Mouse (Mus musculus) heart, embryonic 10.5 days (tissue): ENCODE measurements at regions not wholly inside any gene's neighbourhood (a gene's known extent, or its start where the extent isn't known, plus 50 kb on each side); places are given as distances from the start of the nearest gene placed in this dataset.

Experiments used
- DNase-seq: peaks from one replicate; pipeline ENCODE4 v3.0.0-alpha.2; 2017; ENCODE audit warnings: low spot score
- H3K27ac ChIP-seq: fragments of 300-500 bp; sonication (generic); 2 replicates; pipeline ENCODE4 v1.5.1; 2016; ENCODE audit warnings: mild to moderate bottlenecking
- H3K27me3 ChIP-seq: fragments of 300-500 bp; sonication (generic); 2 replicates; pipeline ENCODE4 v1.6.1; 2016; ENCODE audit warnings: mild to moderate bottlenecking; ENCODE audit not compliant: poor library complexity, insufficient read depth, severe bottlenecking
- H3K36me3 ChIP-seq: fragments of 300-500 bp; sonication (generic); 2 replicates; pipeline ENCODE4 v1.6.1; 2016; ENCODE audit warnings: mild to moderate bottlenecking, moderate library complexity
- H3K4me1 ChIP-seq: fragments of 300-500 bp; sonication (generic); 2 replicates; pipeline ENCODE4 v1.6.1; 2016; ENCODE audit warnings: mild to moderate bottlenecking
- H3K4me3 ChIP-seq: fragments of 300-500 bp; sonication (generic); 2 replicates; pipeline ENCODE4 v1.5.1; 2016; ENCODE audit warnings: mild to moderate bottlenecking, moderate library complexity
- H3K9me3 ChIP-seq: fragments of 300-500 bp; sonication (generic); 2 replicates; pipeline ENCODE4 v1.6.1; 2016; ENCODE audit warnings: mild to moderate bottlenecking, moderate library complexity
- WGBS: fragments of 180-500 bp; shearing (Covaris S2); methylation state at CpG from one replicate; pipeline ENCODE4 v1.1.7; 2016; 5-methylcytosine and 5-hydroxymethylcytosine counted together

DNA sequence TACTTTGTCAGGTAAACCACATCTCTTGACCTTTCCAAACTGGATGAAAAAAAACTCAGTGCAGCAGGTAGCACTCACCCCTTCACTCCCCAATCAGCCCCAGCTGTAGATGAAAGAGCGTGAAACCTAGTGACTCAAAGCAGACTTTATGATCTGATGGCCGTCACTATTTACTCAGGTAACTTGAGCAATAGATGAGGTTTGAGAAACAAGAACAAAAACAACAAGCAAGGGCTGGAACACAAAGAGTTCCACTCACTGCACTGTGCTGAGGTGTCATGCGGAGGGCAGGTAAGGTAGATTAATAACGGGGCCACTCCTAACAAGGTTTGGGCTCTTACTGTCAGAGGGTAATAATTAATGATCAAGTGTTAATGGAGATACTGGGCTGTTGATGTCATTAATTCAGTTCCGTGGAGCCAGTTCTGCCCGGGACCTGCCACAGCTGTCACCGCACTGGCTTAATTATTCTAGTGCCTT, 170.4 kb upstream of the Zeb2 start:
- DNase-seq: no peak
- no peak overlapping the region for H3K4me3 ChIP-seq
- no peaks in the 10 kb centered on the region for H3K4me1 ChIP-seq
- H3K27ac ChIP-seq: no peak overlapping the region
- no peaks in the 10 kb centered on the region for H3K27me3 ChIP-seq
- no peaks in the 10 kb centered on the region for H3K9me3 ChIP-seq
- 77% methylated on average over 7 of the region's 7 CpGs for WGBS
- H3K36me3 ChIP-seq: no peaks in the 10 kb centered on the region

DNA sequence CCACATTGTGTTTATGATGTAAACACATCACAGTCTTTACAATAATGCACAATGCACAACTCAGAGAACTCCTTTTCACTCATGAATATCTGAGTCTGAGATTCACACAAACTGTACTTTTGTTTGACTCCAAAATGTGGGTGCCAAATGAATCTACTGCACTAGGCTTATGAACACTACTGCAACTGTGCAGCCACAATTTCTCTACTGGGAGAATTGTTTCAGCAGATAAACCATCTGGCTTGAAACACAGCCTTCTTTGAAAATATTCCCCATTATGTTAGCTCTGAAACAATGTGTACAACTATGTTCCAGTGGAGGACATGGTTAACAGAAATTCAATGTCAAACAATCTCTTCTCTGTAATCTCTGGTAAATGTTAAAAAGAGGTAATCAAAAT, 166.6 kb upstream of the Zeb2 start:
- Histone ChIP-seq H3K4me3 (no peak overlapping the region), H3K9me3 (no peaks in the 10 kb centered on the region), H3K36me3 (no peaks in the 10 kb centered on the region), H3K4me1 (no peaks in the 10 kb centered on the region), H3K27me3 (no peaks in the 10 kb centered on the region), H3K27ac (no peak overlapping the region)
- no peak for DNase-seq

DNA sequence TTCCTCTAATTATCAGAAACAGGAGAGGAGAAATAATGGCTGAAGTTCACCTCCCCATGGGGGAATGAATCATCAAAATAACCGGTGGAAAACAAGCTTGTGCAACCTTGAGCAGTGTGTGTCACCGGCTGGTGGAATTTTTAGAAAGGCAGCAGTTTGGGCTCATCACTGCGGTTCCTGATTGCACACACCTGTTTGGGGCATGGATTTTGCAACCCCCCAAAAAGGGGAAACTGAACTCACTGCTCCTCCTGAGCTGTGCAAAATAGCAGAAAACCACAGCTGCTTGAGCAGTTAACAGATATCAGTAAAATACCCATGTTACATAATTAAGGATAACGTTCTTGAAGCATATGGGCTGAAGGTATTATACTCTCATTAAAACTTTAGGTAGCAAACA, 162.3 kb upstream of the Zeb2 start:
- no peaks in the 10 kb centered on the region for H3K27me3 ChIP-seq

DNA sequence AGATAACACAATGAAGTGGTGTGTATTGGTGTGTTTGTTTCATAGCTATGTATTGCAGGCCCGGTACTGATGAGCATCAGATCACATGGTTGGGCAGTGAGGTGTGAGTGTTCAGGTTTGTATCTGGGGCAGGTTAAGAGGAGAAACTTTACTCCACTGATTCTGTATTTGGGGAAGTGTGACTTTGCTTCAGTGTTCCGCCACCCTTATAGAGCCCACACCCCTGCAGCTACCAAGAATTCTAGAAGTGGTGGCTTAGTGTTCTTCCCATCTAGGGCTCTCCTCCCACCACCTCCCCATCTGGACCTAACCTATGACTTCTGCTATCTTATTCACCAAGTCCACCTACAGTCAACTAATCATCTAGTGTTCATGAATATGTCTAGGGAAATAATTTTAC, 160.4 kb upstream of the Zeb2 start:
- H3K9me3 ChIP-seq: no peaks in the 10 kb centered on the region
- no peak for DNase-seq
- H3K27ac ChIP-seq: no peak overlapping the region
- no peaks in the 10 kb centered on the region for H3K4me1 ChIP-seq
- H3K27me3 ChIP-seq: no peaks in the 10 kb centered on the region
- 88% methylated on average over 2 of the region's 2 CpGs for WGBS
- no peaks in the 10 kb centered on the region for H3K36me3 ChIP-seq
- no peak overlapping the region for H3K4me3 ChIP-seq

More for the DNA sequence above, 162.3 kb upstream of the Zeb2 start:
- Histone ChIP-seq H3K4me3 (no peak overlapping the region), H3K9me3 (no peaks in the 10 kb centered on the region), H3K4me1 (no peaks in the 10 kb centered on the region), H3K36me3 (no peaks in the 10 kb centered on the region), H3K27ac (no peak overlapping the region)
- no peak for DNase-seq
- WGBS: 75% methylated on average over 4 of the region's 4 CpGs

DNA sequence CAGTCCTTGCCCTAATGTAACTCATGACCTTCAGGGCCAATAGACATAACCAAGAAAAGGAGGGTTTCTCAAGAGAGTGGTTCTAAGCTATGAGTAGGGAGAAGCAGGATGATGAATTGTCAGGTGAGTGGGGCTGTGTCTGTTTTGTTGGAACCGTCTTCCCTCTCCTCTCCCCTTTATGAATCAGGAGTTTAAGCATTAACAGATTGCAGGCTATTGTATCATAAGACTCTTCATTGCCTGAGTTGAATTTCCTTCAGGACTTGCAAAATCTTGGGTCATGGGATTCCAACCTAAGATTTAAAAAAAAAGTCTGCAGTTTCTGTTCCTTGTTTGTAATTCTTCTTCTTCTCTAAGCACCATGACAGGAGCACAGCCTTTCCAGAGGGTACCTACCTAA, 159.5 kb upstream of the Zeb2 start:
- Histone ChIP-seq H3K36me3 (no peaks in the 10 kb centered on the region), H3K27ac (no peak overlapping the region), H3K4me3 (no peak overlapping the region), H3K9me3 (no peaks in the 10 kb centered on the region), H3K4me1 (no peaks in the 10 kb centered on the region), H3K27me3 (no peaks in the 10 kb centered on the region)
- WGBS: 73% methylated on average over 1 of the region's 1 CpGs
- no peak for DNase-seq

DNA sequence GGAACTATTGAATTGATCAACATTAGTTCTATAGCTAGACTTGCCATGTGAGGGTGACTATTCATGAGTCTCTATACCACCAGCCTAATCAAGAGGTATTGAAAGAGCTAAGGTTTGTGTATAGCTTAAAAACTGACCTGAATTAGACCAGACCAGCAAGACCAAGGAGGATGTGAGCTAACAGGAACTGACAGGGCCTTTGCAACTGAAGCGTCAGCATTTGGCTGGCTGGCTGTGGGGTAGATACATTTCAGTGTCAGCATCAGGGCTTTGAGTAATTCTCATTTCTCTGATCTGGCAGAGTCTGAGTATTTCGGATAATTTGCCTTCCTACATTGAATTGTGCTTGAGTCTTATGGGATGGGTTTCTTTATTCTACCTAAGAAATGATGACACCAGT, 152.8 kb upstream of the Zeb2 start:
- 76% methylated on average over 2 of the region's 2 CpGs for WGBS
- no peak for DNase-seq
- Histone ChIP-seq H3K27me3 (no peaks in the 10 kb centered on the region), H3K36me3 (no peaks in the 10 kb centered on the region), H3K27ac (no peak overlapping the region), H3K4me1 (no peaks in the 10 kb centered on the region), H3K9me3 (no peaks in the 10 kb centered on the region), H3K4me3 (no peak overlapping the region)

GRCm38 (mm10) chr2:45265819-45266218, 148.6 kb upstream of the Zeb2 start:
- Histone ChIP-seq H3K4me1 (no peaks in the 10 kb centered on the region), H3K9me3 (no peaks in the 10 kb centered on the region), H3K27ac (no peak overlapping the region), H3K27me3 (no peaks in the 10 kb centered on the region), H3K4me3 (no peak overlapping the region), H3K36me3 (no peaks in the 10 kb centered on the region)
- DNase-seq: no peak
- WGBS: 55% methylated on average over 2 of the region's 2 CpGs

DNA sequence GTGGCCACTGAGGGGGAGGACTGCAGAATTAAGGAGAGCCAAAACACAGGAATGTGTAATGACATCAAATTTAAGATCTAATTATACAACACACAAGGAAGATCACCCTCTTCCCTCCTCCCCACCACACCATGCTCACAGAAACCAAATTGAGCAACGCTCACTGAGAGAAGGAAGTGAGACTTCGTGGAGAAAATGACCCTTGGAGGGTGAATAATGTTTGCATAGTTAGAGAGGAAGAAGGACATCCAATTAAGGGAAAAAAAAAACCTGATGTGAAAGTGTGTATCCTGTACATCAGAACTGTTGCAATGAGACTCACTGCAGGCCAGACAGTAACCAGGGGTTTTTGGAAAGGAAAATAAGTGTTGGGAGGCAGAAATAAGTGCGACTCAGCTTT, 144.8 kb upstream of the Zeb2 start:
- Histone ChIP-seq H3K36me3 (no peaks in the 10 kb centered on the region), H3K4me3 (no peak overlapping the region), H3K9me3 (no peaks in the 10 kb centered on the region), H3K27ac (no peak overlapping the region), H3K4me1 (no peaks in the 10 kb centered on the region), H3K27me3 (no peaks in the 10 kb centered on the region)
- no peak for DNase-seq
- 70% methylated on average over 3 of the region's 3 CpGs for WGBS

GRCm38 (mm10) chr2:45258897-45259296, 141.7 kb upstream of the Zeb2 start:
- no peak for DNase-seq
- Histone ChIP-seq H3K27ac (no peak overlapping the region), H3K36me3 (no peaks in the 10 kb centered on the region), H3K4me3 (no peak overlapping the region), H3K4me1 (no peaks in the 10 kb centered on the region), H3K27me3 (no peaks in the 10 kb centered on the region), H3K9me3 (no peaks in the 10 kb centered on the region)
- WGBS: 75% methylated on average over 3 of the region's 3 CpGs

DNA sequence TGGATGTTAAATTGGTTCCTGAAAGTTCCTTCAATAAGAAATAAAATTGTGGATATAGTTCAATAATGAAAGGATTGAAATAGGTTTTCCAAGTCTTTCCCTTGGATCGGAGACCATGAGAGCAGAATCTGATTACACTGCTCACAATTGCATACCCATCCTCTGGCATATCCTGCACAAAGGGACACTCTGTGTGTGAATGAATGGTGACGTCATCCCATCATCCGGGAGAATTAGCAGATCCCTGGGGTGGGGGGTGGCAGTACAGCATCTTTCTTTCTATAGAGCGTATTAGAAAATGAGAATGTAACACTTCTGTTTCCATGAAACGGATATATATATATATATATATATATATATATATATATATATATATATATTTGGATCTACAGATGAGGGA, 139.2 kb upstream of the Zeb2 start:
- WGBS: 82% methylated on average over 5 of the region's 5 CpGs
- Histone ChIP-seq H3K4me3 (no peak overlapping the region), H3K9me3 (no peaks in the 10 kb centered on the region), H3K36me3 (no peaks in the 10 kb centered on the region), H3K27me3 (no peaks in the 10 kb centered on the region), H3K27ac (no peak overlapping the region), H3K4me1 (no peaks in the 10 kb centered on the region)
- DNase-seq: no peak

- H3K27me3 ChIP-seq: no peaks in the 10 kb centered on the region
- H3K27ac ChIP-seq: no peak overlapping the region
- H3K9me3 ChIP-seq: no peaks in the 10 kb centered on the region
- no peaks in the 10 kb centered on the region for H3K36me3 ChIP-seq
- no peak for DNase-seq
- WGBS: 57% methylated on average over 4 of the region's 4 CpGs
- H3K4me1 ChIP-seq: no peaks in the 10 kb centered on the region
- no peak overlapping the region for H3K4me3 ChIP-seq
Observed at GRCm38 (mm10) chr2:45253936-45254335, 136.7 kb upstream of the Zeb2 start.

- H3K27me3 ChIP-seq: no peaks in the 10 kb centered on the region
- H3K27ac ChIP-seq: no peak overlapping the region
- H3K9me3 ChIP-seq: no peaks in the 10 kb centered on the region
- no peak for DNase-seq
- no peaks in the 10 kb centered on the region for H3K4me1 ChIP-seq
- H3K36me3 ChIP-seq: no peaks in the 10 kb centered on the region
- WGBS: 79% methylated on average over 4 of the region's 4 CpGs
- no peak overlapping the region for H3K4me3 ChIP-seq
Observed at GRCm38 (mm10) chr2:45252321-45252720, 135.1 kb upstream of the Zeb2 start.

DNA sequence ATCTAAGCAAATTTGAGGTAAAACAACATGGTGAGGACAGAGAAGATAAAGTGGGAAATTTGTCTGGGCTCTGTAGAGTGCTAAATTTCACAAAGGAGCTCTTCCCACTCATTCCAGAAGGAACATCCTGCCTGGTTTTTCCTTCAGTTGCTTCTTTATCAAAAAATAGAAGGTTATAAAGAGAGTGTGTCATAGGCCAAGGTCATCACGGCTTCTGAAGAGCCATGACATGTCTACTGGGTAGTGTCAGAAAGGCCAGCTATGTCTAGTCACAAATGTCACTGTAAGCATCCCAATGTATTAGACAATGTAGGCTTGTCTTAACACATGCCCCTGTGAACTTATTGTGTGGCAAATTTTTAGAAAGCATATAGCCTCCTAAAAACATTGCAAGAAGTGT, 132.5 kb upstream of the Zeb2 start:
- WGBS: 74% methylated on average over 1 of the region's 1 CpGs
- no peak overlapping the region for H3K27ac ChIP-seq
- H3K4me3 ChIP-seq: no peak overlapping the region
- no peaks in the 10 kb centered on the region for H3K36me3 ChIP-seq
- H3K4me1 ChIP-seq: peaks cover 7% of the 10 kb centered on the region
- H3K27me3 ChIP-seq: no peaks in the 10 kb centered on the region
- no peaks in the 10 kb centered on the region for H3K9me3 ChIP-seq
- DNase-seq: no peak

- DNase-seq: no peak
- WGBS: 71% methylated on average over 10 of the region's 10 CpGs
- no peak overlapping the region for H3K4me3 ChIP-seq
- no peaks in the 10 kb centered on the region for H3K27me3 ChIP-seq
- H3K36me3 ChIP-seq: no peaks in the 10 kb centered on the region
- H3K4me1 ChIP-seq: peaks cover 7% of the 10 kb centered on the region
- no peaks in the 10 kb centered on the region for H3K9me3 ChIP-seq
- peak overlapping the region; percentile 52; the same call in 1 of the 2 replicates for H3K27ac ChIP-seq
Observed at GRCm38 (mm10) chr2:45246061-45246945, 129.1 kb upstream of the Zeb2 start.
